Mouse (Mus musculus) stomach, postnatal 0 days (tissue): ENCODE data around the gene Slc13a2.

Experiments
- CTCF ChIP-seq: IDR thresholded peaks from 2 replicates; pipeline ENCODE4 v1.5.1; 2016; ENCODE audit warnings: antibody characterized with exemption, low read depth, mild to moderate bottlenecking, moderate library complexity
- EP300 ChIP-seq: optimal IDR thresholded peaks from 2 replicates; pipeline ENCODE3; 2016; ENCODE audit warnings: antibody characterized with exemption

GRCm38 (mm10) chr11:78455308-78455707, 33.3 kb upstream of the Slc13a2 start:
- peak; percentile 79 for TF ChIP-seq CTCF
- TF ChIP-seq EP300: no peak
